Mouse (Mus musculus) heart, embryonic 14.5 days (tissue): ENCODE results near the gene Fgfr2. TPM values are rescaled to one million over a fixed set of nuclear protein-coding genes. Genes with fewer than 3 reads are reported as not detected.

Experiments
- ATAC-seq: fragments of 200-750 bp; cut with Nextera tagmentation; 2 replicates; pipeline ENCODE4 v1.8.0; 2017; ENCODE audit warnings: low read depth, moderate TSS enrichment; ENCODE audit not compliant: insufficient number of reproducible peaks, insufficient read depth, low FRiP score
- H3K27ac ChIP-seq, 2 experiments: fragments of 200-500 bp in 1 of 2; fragments of 300-500 bp in 1 of 2; sonication (generic) in 1 of 2; replicated peaks in 1 of 2; 2 replicates each; pipeline ENCODE4 v1.5.1; 2012 to 2014; ENCODE audit warnings: low read depth in 2 of 2, low read length in 2 of 2, control low read depth in 1 of 2, mild to moderate bottlenecking in 1 of 2, mixed read lengths in 1 of 2; ENCODE audit not compliant: control insufficient read depth in 1 of 2, insufficient read depth in 1 of 2
- H3K27me3 ChIP-seq: fragments of 300-500 bp; sonication (generic); 2 replicates; pipeline ENCODE4 v1.6.1; 2014; ENCODE audit warnings: mild to moderate bottlenecking, low read length, control low read depth; ENCODE audit not compliant: control insufficient read depth, insufficient read depth
- H3K36me3 ChIP-seq: fragments of 300-500 bp; sonication (generic); 2 replicates; pipeline ENCODE4 v1.6.1; 2014; ENCODE audit warnings: mild to moderate bottlenecking, control low read depth, low read length, mixed read lengths; ENCODE audit not compliant: control insufficient read depth, insufficient read depth
- H3K4me1 ChIP-seq, 2 experiments: fragments of 200-500 bp in 1 of 2; fragments of 300-500 bp in 1 of 2; sonication (generic) in 1 of 2; 2 replicates each; pipeline ENCODE4 v1.6.1; 2012 to 2014; ENCODE audit warnings: low read length in 2 of 2, control low read depth in 1 of 2, mixed read lengths in 1 of 2; ENCODE audit not compliant: control insufficient read depth in 2 of 2, insufficient read depth in 2 of 2
- H3K4me2 ChIP-seq: fragments of 300-500 bp; sonication (generic); 2 replicates; pipeline ENCODE4 v1.6.1; 2014; ENCODE audit warnings: mild to moderate bottlenecking, low read length
- H3K4me3 ChIP-seq, 2 experiments: fragments of 200-500 bp in 1 of 2; fragments of 300-500 bp in 1 of 2; sonication (generic) in 1 of 2; 2 replicates each; pipeline ENCODE4 v1.5.1; 2012 to 2014; ENCODE audit warnings: low read length in 2 of 2, mild to moderate bottlenecking in 2 of 2, control low read depth in 1 of 2, low read depth in 1 of 2, moderate library complexity in 1 of 2; ENCODE audit not compliant: control insufficient read depth in 1 of 2, insufficient read depth in 1 of 2
- H3K9ac ChIP-seq: fragments of 300-500 bp; sonication (generic); 2 replicates; pipeline ENCODE4 v1.6.1; 2014; ENCODE audit warnings: mild to moderate bottlenecking, low read length
- H3K9me3 ChIP-seq: fragments of 300-500 bp; sonication (generic); 2 replicates; pipeline ENCODE4 v1.6.1; 2016; ENCODE audit warnings: low read length, control low read depth; ENCODE audit not compliant: control insufficient read depth
- WGBS: fragments of 180-500 bp; shearing (Covaris S2); extraction: QIAGEN DNeasy Blood & Tissue Kit; methylation state at CpG from one replicate; pipeline ENCODE4 v1.1.7; 2014; 5-methylcytosine and 5-hydroxymethylcytosine counted together
- polyA plus RNA-seq: library from polyadenylated mRNA; unstranded; fragments of >200 nt; fragmentation: Nextera tagmentation; extraction: Ambion mirVana; gene quantifications from 2 replicates; pipeline ENCODE4 v1.2.1, GENCODE M21; 2014

The Fgfr2 gene
- polyA plus RNA-seq, 1 experiment from 2014 or later = 22.4 TPM

DNA sequence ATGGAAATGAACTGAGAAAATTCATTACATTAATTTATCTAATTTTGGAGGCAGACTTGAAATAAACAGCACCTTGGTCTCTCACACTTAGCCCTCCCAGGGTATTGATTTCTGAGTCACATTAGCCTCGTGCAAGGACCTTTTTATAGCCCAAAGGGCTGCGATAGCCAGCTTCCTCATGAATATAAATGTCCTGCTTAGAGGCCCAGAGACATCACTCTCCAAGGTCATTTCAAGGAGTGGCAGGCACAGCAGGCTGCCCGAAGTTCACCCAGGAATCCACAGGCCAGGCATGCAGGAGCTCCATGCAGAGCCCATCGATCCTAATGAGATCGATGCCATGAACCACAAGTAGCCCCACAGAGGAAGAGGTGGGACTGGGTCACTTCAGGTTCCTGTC is 697.1 kb downstream of the Fgfr2 start:
- 54% methylated on average over 5 of the region's 5 CpGs for WGBS
- Histone ChIP-seq H3K27me3 (no peaks in the 10 kb centered on the region), H3K27ac (no peak overlapping the region)

DNA sequence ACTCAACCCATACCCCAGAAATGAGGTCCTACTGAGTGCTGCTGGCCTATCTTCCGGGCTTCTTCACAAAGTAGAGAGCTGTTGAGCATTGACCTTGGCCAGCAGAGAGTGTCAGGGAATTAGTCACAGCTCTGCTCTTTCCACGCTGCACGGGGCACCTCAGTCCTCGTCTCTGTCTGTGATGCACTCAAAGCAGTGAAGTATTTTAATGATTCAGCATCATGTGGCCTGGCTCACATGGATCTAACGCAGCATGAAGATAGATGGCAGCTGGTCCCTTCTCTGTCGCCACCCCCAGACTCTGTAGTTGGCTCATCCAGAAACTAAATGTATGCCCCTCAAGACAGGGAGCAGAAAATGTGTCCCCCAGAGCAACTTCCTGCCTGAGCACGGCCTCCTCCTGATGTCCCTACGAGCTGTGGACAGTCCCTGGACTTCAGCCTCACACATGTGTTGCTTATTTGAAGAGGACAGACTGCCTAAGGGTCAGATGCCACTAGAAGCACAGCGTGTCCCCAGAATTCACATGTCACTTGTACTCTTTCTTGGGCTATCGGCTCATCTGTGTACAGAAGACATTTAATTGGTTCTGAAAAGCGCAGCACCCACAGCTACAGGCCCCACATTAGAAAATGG is 697.7 kb downstream of the Fgfr2 start:
- Histone ChIP-seq H3K4me1 (peaks cover 9 to 12% of the 10 kb centered on the region in 2 experiments; a peak in 3 of 4 replicates), H3K9me3 (no peaks in the 10 kb centered on the region), H3K36me3 (no peaks in the 10 kb centered on the region), H3K4me2 (no peak overlapping the region), H3K9ac (no peak overlapping the region), H3K4me3 (no peak overlapping the region), H3K27ac (no peak overlapping the region), H3K27me3 (no peaks in the 10 kb centered on the region)
- no peak for ATAC-seq
- WGBS = 63% methylated on average over 11 of the region's 11 CpGs

More for the DNA sequence above, 697.1 kb downstream of the Fgfr2 start:
- H3K4me2 ChIP-seq = no peak overlapping the region
- H3K4me3 ChIP-seq = no peak overlapping the region
- H3K4me1 ChIP-seq = peaks cover 9 to 12% of the 10 kb centered on the region in 2 experiments; a peak in 3 of 4 replicates
- ATAC-seq = no peak
- no peaks in the 10 kb centered on the region for H3K36me3 ChIP-seq
- H3K9me3 ChIP-seq = no peaks in the 10 kb centered on the region
- H3K9ac ChIP-seq = no peak overlapping the region

DNA sequence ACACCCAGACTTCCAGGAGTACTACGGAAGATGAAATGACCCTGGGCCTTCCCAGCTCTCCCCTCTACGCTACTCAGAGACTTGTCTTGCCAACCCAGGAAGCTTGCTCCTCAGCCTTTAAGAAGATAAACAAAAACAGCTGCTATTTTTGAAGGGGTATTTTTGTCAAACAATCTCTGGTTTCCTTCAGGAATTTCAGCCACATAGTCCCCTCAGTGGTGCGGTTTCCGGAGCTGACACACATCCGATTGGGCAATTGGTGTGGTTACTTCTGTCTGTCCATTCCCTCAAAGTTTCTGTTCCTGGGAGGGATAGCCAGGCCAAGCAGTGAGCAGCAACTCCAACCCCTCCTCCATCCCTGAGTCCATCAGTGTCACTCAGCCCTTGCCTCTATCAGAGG is 699.6 kb downstream of the Fgfr2 start:
- no peak overlapping the region for H3K27ac ChIP-seq
- no peak for ATAC-seq

DNA sequence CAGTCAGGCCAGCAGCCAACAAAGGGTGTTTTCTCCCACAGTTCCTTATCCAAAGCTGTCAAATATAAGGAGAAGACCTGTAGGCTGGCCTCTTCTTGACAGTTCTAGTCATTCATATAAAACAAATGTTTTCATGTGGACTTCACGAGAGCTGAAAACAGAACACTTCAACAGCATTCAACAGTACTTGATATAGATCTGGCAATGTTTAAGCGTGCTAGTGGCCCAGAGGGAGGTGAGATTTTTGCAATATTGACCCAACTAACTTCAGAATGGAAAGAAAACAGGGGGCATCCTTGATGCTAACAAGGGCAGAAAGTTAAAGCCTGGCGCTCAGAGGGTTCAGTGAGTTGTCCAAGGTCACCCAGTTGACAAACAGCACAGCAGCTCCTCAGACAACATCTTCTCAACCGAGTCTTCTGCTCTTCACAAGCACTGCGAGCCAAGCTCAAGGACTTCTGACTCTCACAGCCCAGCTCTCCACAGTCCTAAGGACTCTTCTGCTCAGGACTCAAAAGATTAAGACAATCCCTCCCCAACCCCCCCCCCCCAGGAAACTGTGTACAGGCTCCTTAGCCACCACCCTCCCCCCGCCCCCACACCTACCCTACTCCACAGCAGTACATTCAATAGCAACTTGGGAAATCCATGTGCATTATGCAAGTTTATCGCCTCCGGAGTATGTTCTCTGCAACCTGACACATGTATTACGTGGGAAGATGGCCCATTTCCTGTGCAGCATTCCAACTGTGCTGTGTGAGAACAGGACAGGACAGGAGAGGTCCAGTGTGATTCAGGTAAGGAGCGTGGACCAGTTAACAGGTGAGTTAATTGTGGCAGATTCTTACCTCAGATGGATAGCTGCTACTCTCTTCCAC is 703.5 kb downstream of the Fgfr2 start:
- Histone ChIP-seq H3K9ac (no peak overlapping the region), H3K4me1 (0 out of 4 replicates have a peak, but pooled peaks cover 0 to 2% of the 10 kb centered on the region in 2 experiments), H3K4me2 (no peak overlapping the region), H3K36me3 (no peaks in the 10 kb centered on the region), H3K27ac (no peak overlapping the region), H3K4me3 (no peak overlapping the region), H3K27me3 (no peaks in the 10 kb centered on the region), H3K9me3 (no peaks in the 10 kb centered on the region)
- 80% methylated on average over 10 of the region's 10 CpGs for WGBS
- no peak for ATAC-seq

More for the DNA sequence above, 699.6 kb downstream of the Fgfr2 start:
- WGBS = 60% methylated on average over 5 of the region's 5 CpGs
- Histone ChIP-seq H3K4me1 (peaks cover 9 to 12% of the 10 kb centered on the region in 2 experiments; a peak in 3 of 4 replicates), H3K9ac (no peak overlapping the region), H3K4me3 (no peak overlapping the region), H3K9me3 (no peaks in the 10 kb centered on the region), H3K27me3 (no peaks in the 10 kb centered on the region), H3K4me2 (no peak overlapping the region), H3K36me3 (no peaks in the 10 kb centered on the region)

DNA sequence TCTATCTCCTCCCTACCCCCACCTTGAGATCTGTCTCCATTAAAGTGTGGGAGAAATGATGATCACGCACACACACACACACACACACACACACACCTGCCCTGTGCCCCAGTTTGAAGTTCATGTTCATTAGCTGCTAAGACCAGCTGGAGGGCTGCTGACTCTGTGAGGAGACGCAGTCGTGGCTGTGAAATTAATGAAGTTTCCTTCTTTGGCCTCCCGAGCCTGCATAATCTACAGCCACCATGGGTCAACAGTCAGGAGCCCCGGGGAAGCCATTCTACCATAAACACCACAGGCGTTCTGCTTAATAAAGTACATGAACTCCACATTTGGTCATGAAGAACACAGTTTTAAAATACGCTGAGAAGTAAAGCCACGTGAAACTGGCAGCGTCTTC is 706.3 kb downstream of the Fgfr2 start:
- no peak overlapping the region for H3K4me2 ChIP-seq
- no peak overlapping the region for H3K4me3 ChIP-seq
- 80% methylated on average over 9 of the region's 9 CpGs for WGBS
- no peaks in the 10 kb centered on the region for H3K27me3 ChIP-seq
- H3K36me3 ChIP-seq = no peaks in the 10 kb centered on the region
- H3K9ac ChIP-seq = no peak overlapping the region
- no peaks in the 10 kb centered on the region for H3K4me1 ChIP-seq
- no peaks in the 10 kb centered on the region for H3K9me3 ChIP-seq
- H3K27ac ChIP-seq = no peak overlapping the region
- no peak for ATAC-seq

DNA sequence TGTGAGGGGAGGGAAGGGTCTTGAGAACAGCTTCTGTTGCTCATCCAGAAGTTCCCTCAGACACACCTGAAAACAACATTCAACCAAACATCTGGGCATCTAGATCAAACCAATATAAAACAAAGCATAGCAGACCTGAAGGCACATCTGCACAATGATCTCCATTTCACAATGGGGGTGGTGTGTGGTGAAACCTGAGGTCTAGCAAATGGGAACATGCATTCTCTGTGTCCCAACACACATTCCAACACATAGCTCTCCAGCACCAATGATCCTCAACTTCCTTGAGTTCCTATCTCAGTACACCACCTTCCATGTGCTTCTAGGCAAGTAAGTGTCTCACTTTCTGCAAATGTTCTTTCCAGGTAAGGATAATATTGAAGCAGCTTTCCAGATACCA is 707.3 kb downstream of the Fgfr2 start:
- no peak overlapping the region for H3K4me3 ChIP-seq
- no peak overlapping the region for H3K27ac ChIP-seq
- no peaks in the 10 kb centered on the region for H3K9me3 ChIP-seq
- no peak for ATAC-seq
- no peaks in the 10 kb centered on the region for H3K36me3 ChIP-seq
- H3K4me2 ChIP-seq = no peak overlapping the region
- no peaks in the 10 kb centered on the region for H3K27me3 ChIP-seq
- H3K4me1 ChIP-seq = no peaks in the 10 kb centered on the region
- H3K9ac ChIP-seq = no peak overlapping the region

DNA sequence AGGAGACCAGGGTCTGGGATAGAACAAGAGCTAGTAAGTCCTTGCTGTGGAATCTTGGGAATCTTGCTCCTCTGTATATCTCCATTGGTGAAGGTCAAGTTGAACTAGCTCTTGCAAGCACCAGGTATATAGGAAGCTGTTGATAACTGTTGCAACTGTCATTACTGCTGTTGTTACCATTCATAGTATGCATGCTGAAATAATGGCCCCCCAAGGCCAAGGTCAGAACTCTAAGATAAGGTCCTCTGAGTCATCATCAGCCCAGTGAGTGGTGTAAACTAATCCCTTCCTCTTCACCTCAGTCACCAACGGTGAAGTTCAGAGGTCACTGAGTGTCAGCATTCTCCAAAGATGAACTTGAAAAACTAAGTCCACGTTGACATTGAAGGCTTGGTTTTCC is 710.6 kb downstream of the Fgfr2 start:
- H3K4me3 ChIP-seq = no peak overlapping the region
- no peaks in the 10 kb centered on the region for H3K36me3 ChIP-seq
- WGBS = 36% methylated on average over 2 of the region's 2 CpGs
- H3K4me2 ChIP-seq = no peak overlapping the region
- no peaks in the 10 kb centered on the region for H3K9me3 ChIP-seq
- H3K4me1 ChIP-seq = no peaks in the 10 kb centered on the region
- H3K27me3 ChIP-seq = no peaks in the 10 kb centered on the region
- ATAC-seq = no peak
- no peak overlapping the region for H3K9ac ChIP-seq
- no peak overlapping the region for H3K27ac ChIP-seq
